Mouse (Mus musculus): ENCODE results near the gene Galntl5. TPM values are rescaled to one million over a fixed set of nuclear protein-coding genes. Genes with fewer than 3 reads are reported as not detected.

Galntl5 gene
- polyA plus RNA-seq, 1 experiment from 2014 or later, result not detected

GRCm38 (mm10) chr5:25155351-25155750 lies 25.9 kb upstream of the Galntl5 start:
- DNase-seq (ENCODE audit: low spot score), result no peak
- H3K4me3 ChIP-seq (ENCODE audit: low read depth, low read length), result no peak overlapping the region
- no peaks in the 10 kb centered on the region for H3K36me3 ChIP-seq (ENCODE audit: control insufficient read depth, insufficient read depth, low read length)
- ATAC-seq (ENCODE audit: low FRiP score, low TSS enrichment), result no peak
- no peak for TF ChIP-seq EP300 (optimal IDR thresholded peaks at IDR 0.05)
- no peak for TF ChIP-seq CTCF (IDR thresholded peaks at IDR 0.05; ENCODE audit: low read depth)
- no peak overlapping the region for H3K4me2 ChIP-seq (replicated peaks; ENCODE audit: low read depth)
- WGBS, result 57% methylated on average over 3 of the region's 3 CpGs
- H3K9ac ChIP-seq (ENCODE audit: low read length), result no peak overlapping the region
- H3K27ac ChIP-seq (replicated peaks), result no peak overlapping the region
- H3K4me1 ChIP-seq (replicated peaks; ENCODE audit: control insufficient read depth, insufficient read depth), result no peaks in the 10 kb centered on the region
- H3K27me3 ChIP-seq (ENCODE audit: control insufficient read depth, insufficient read depth, low read length), result no peaks in the 10 kb centered on the region
- H3K9me3 ChIP-seq (ENCODE audit: control insufficient read depth, low read length), result no peaks in the 10 kb centered on the region

GRCm38 (mm10) chr5:25157136-25157535 lies 24.1 kb upstream of the Galntl5 start:
- Histone ChIP-seq H3K27me3 (ENCODE audit: control insufficient read depth, insufficient read depth, low read length) (no peaks in the 10 kb centered on the region), H3K4me2 (replicated peaks; ENCODE audit: low read depth) (no peak overlapping the region), H3K4me3 (ENCODE audit: low read depth, low read length) (no peak overlapping the region), H3K9me3 (ENCODE audit: control insufficient read depth, low read length) (no peaks in the 10 kb centered on the region), H3K27ac (replicated peaks) (no peak overlapping the region), H3K36me3 (ENCODE audit: control insufficient read depth, insufficient read depth, low read length) (no peaks in the 10 kb centered on the region), H3K9ac (ENCODE audit: low read length) (no peak overlapping the region), H3K4me1 (replicated peaks; ENCODE audit: control insufficient read depth, insufficient read depth) (no peaks in the 10 kb centered on the region)
- no peak for ATAC-seq (ENCODE audit: low FRiP score, low TSS enrichment)
- no peak for TF ChIP-seq EP300 (optimal IDR thresholded peaks at IDR 0.05)
- no peak for TF ChIP-seq CTCF (IDR thresholded peaks at IDR 0.05; ENCODE audit: low read depth)
- DNase-seq (ENCODE audit: low spot score), result no peak
- WGBS, result 40% methylated on average over 4 of the region's 4 CpGs

GRCm38 (mm10) chr5:25160515-25160914 lies 20.7 kb upstream of the Galntl5 start:
- H3K27ac ChIP-seq (replicated peaks), result no peak overlapping the region
- H3K4me3 ChIP-seq (ENCODE audit: low read depth, low read length), result no peak overlapping the region
- TF ChIP-seq CTCF (IDR thresholded peaks at IDR 0.05; ENCODE audit: low read depth) (no peak), EP300 (optimal IDR thresholded peaks at IDR 0.05) (no peak)
- H3K9me3 ChIP-seq (ENCODE audit: control insufficient read depth, low read length), result no peaks in the 10 kb centered on the region
- H3K9ac ChIP-seq (ENCODE audit: low read length), result no peak overlapping the region
- no peaks in the 10 kb centered on the region for H3K27me3 ChIP-seq (ENCODE audit: control insufficient read depth, insufficient read depth, low read length)
- H3K4me1 ChIP-seq (replicated peaks; ENCODE audit: control insufficient read depth, insufficient read depth), result no peaks in the 10 kb centered on the region
- H3K36me3 ChIP-seq (ENCODE audit: control insufficient read depth, insufficient read depth, low read length), result no peaks in the 10 kb centered on the region
- 60% methylated on average over 11 of the region's 11 CpGs for WGBS
- ATAC-seq (ENCODE audit: low FRiP score, low TSS enrichment) (no peak), DNase-seq (ENCODE audit: low spot score) (no peak)
- H3K4me2 ChIP-seq (replicated peaks; ENCODE audit: low read depth), result no peak overlapping the region

GRCm38 (mm10) chr5:25162981-25163380 lies 18.3 kb upstream of the Galntl5 start:
- H3K27ac ChIP-seq (replicated peaks), result no peak overlapping the region
- H3K4me1 ChIP-seq (replicated peaks; ENCODE audit: control insufficient read depth, insufficient read depth), result no peaks in the 10 kb centered on the region
- no peaks in the 10 kb centered on the region for H3K9me3 ChIP-seq (ENCODE audit: control insufficient read depth, low read length)
- no peaks in the 10 kb centered on the region for H3K36me3 ChIP-seq (ENCODE audit: control insufficient read depth, insufficient read depth, low read length)
- no peak overlapping the region for H3K4me2 ChIP-seq (replicated peaks; ENCODE audit: low read depth)
- no peak for TF ChIP-seq CTCF (IDR thresholded peaks at IDR 0.05; ENCODE audit: low read depth)
- no peak for TF ChIP-seq EP300 (optimal IDR thresholded peaks at IDR 0.05)
- DNase-seq (ENCODE audit: low spot score) (peak; percentile 49), ATAC-seq (ENCODE audit: low FRiP score, low TSS enrichment) (peak; percentile 74)
- H3K4me3 ChIP-seq (ENCODE audit: low read depth, low read length), result no peak overlapping the region
- no peaks in the 10 kb centered on the region for H3K27me3 ChIP-seq (ENCODE audit: control insufficient read depth, insufficient read depth, low read length)
- H3K9ac ChIP-seq (ENCODE audit: low read length), result no peak overlapping the region
- WGBS, result 51% methylated on average over 4 of the region's 4 CpGs

GRCm38 (mm10) chr5:25163938-25164337 lies 17.3 kb upstream of the Galntl5 start:
- ATAC-seq (ENCODE audit: low FRiP score, low TSS enrichment), result no peak
- Histone ChIP-seq H3K4me2 (replicated peaks; ENCODE audit: low read depth) (no peak overlapping the region), H3K36me3 (ENCODE audit: control insufficient read depth, insufficient read depth, low read length) (no peaks in the 10 kb centered on the region), H3K27ac (replicated peaks) (no peak overlapping the region), H3K9me3 (ENCODE audit: control insufficient read depth, low read length) (no peaks in the 10 kb centered on the region), H3K9ac (ENCODE audit: low read length) (no peak overlapping the region), H3K27me3 (ENCODE audit: control insufficient read depth, insufficient read depth, low read length) (no peaks in the 10 kb centered on the region), H3K4me3 (ENCODE audit: low read depth, low read length) (no peak overlapping the region), H3K4me1 (replicated peaks; ENCODE audit: control insufficient read depth, insufficient read depth) (no peaks in the 10 kb centered on the region)
- TF ChIP-seq CTCF (IDR thresholded peaks at IDR 0.05; ENCODE audit: low read depth) (no peak), EP300 (optimal IDR thresholded peaks at IDR 0.05) (no peak)
- 85% methylated on average over 3 of the region's 3 CpGs for WGBS
- no peak for DNase-seq (ENCODE audit: low spot score)

- DNase-seq (ENCODE audit: low spot score), result no peak
- Histone ChIP-seq H3K4me3 (ENCODE audit: low read depth, low read length) (no peak overlapping the region), H3K4me2 (replicated peaks; ENCODE audit: low read depth) (no peak overlapping the region), H3K9me3 (ENCODE audit: control insufficient read depth, low read length) (no peaks in the 10 kb centered on the region), H3K27me3 (ENCODE audit: control insufficient read depth, insufficient read depth, low read length) (no peaks in the 10 kb centered on the region), H3K9ac (ENCODE audit: low read length) (no peak overlapping the region), H3K4me1 (replicated peaks; ENCODE audit: control insufficient read depth, insufficient read depth) (no peaks in the 10 kb centered on the region), H3K27ac (replicated peaks) (no peak overlapping the region), H3K36me3 (ENCODE audit: control insufficient read depth, insufficient read depth, low read length) (no peaks in the 10 kb centered on the region)
- no peak for ATAC-seq (ENCODE audit: low FRiP score, low TSS enrichment)
- TF ChIP-seq CTCF (IDR thresholded peaks at IDR 0.05; ENCODE audit: low read depth) (no peak), EP300 (optimal IDR thresholded peaks at IDR 0.05) (no peak)
- 67% methylated on average over 1 of the region's 1 CpGs for WGBS
Observed at GRCm38 (mm10) chr5:25164341-25164740, 16.9 kb upstream of the Galntl5 start.

Measured in stomach, postnatal 0 days (tissue).